Mouse (Mus musculus) heart, embryonic 11.5 days (tissue): ENCODE results near the gene Kif26b. TPM values are rescaled to one million over a fixed set of nuclear protein-coding genes. Genes with fewer than 3 reads are reported as not detected.

Experiments
- ATAC-seq: fragments of 200-750 bp; cut with Nextera tagmentation; replicated peaks from 2 replicates; pipeline ENCODE4 v1.8.0; 2017; ENCODE audit warnings: moderate library complexity; ENCODE audit not compliant: insufficient number of reproducible peaks, low FRiP score, low TSS enrichment
- H3K27ac ChIP-seq: fragments of 300-500 bp; sonication (generic); 2 replicates; pipeline ENCODE4 v1.5.1; 2014; ENCODE audit warnings: mild to moderate bottlenecking, low read depth, low read length
- H3K27me3 ChIP-seq: fragments of 300-500 bp; sonication (generic); 2 replicates; pipeline ENCODE4 v1.6.1; 2014; ENCODE audit warnings: mild to moderate bottlenecking, low read length, mixed read lengths; ENCODE audit not compliant: control insufficient read depth, insufficient read depth
- H3K36me3 ChIP-seq: fragments of 300-500 bp; sonication (generic); 2 replicates; pipeline ENCODE4 v1.6.1; 2014; ENCODE audit warnings: mild to moderate bottlenecking, low read length, moderate library complexity, mixed read lengths; ENCODE audit not compliant: control insufficient read depth, insufficient read depth
- H3K4me1 ChIP-seq: fragments of 300-500 bp; sonication (generic); 2 replicates; pipeline ENCODE4 v1.6.1; 2014; ENCODE audit warnings: low read length; ENCODE audit not compliant: control insufficient read depth, insufficient read depth
- H3K4me2 ChIP-seq: fragments of 300-500 bp; sonication (generic); 2 replicates; pipeline ENCODE4 v1.6.1; 2014; ENCODE audit warnings: mild to moderate bottlenecking, moderate library complexity
- H3K4me3 ChIP-seq: fragments of 300-500 bp; sonication (generic); 2 replicates; pipeline ENCODE4 v1.5.1; 2014; ENCODE audit warnings: low read depth, low read length
- H3K9ac ChIP-seq: fragments of 300-500 bp; sonication (generic); 2 replicates; pipeline ENCODE4 v1.6.1; 2014; ENCODE audit warnings: mild to moderate bottlenecking, low read depth, low read length, moderate library complexity
- H3K9me3 ChIP-seq: fragments of 300-500 bp; sonication (generic); replicated peaks from 2 replicates; pipeline ENCODE4 v1.6.1; 2016; ENCODE audit warnings: low read length; ENCODE audit not compliant: control insufficient read depth
- WGBS: fragments of 180-500 bp; shearing (Covaris S2); extraction: QIAGEN DNeasy Blood & Tissue Kit; methylation state at CpG from one replicate; pipeline ENCODE4 v1.1.7; 2014; ENCODE audit not compliant: insufficient replicate concordance; 5-methylcytosine and 5-hydroxymethylcytosine counted together
- polyA plus RNA-seq: library from polyadenylated mRNA; unstranded; fragments of >200 nt; fragmentation: Nextera tagmentation; extraction: Ambion mirVana; gene quantifications from 2 replicates; pipeline ENCODE4 v1.2.1, GENCODE M21; 2014

Kif26b gene
- polyA plus RNA-seq, 1 experiment from 2014 or later = 18.9 TPM

GRCm38 (mm10) chr1:178749786-178750185, 220.9 kb downstream of the Kif26b start:
- no peak for ATAC-seq
- no peaks in the 10 kb centered on the region for H3K4me1 ChIP-seq
- WGBS = 83% methylated on average over 9 of the region's 9 CpGs
- no peak overlapping the region for H3K4me2 ChIP-seq
- no peak overlapping the region for H3K27ac ChIP-seq
- H3K36me3 ChIP-seq = no peaks in the 10 kb centered on the region
- no peaks in the 10 kb centered on the region for H3K9me3 ChIP-seq
- H3K4me3 ChIP-seq = no peak overlapping the region
- no peaks in the 10 kb centered on the region for H3K27me3 ChIP-seq
- H3K9ac ChIP-seq = no peak overlapping the region

GRCm38 (mm10) chr1:178758441-178758840, 229.5 kb downstream of the Kif26b start:
- Histone ChIP-seq H3K9ac (no peak overlapping the region), H3K27me3 (no peaks in the 10 kb centered on the region), H3K4me3 (no peak overlapping the region), H3K27ac (no peak overlapping the region), H3K36me3 (0 out of 2 replicates have a peak, but pooled peaks cover 2% of the 10 kb centered on the region), H3K4me2 (no peak overlapping the region), H3K9me3 (no peaks in the 10 kb centered on the region), H3K4me1 (no peaks in the 10 kb centered on the region; the same call in 1 of the 2 replicates)
- no peak for ATAC-seq
- WGBS = 56% methylated on average over 3 of the region's 3 CpGs

DNA sequence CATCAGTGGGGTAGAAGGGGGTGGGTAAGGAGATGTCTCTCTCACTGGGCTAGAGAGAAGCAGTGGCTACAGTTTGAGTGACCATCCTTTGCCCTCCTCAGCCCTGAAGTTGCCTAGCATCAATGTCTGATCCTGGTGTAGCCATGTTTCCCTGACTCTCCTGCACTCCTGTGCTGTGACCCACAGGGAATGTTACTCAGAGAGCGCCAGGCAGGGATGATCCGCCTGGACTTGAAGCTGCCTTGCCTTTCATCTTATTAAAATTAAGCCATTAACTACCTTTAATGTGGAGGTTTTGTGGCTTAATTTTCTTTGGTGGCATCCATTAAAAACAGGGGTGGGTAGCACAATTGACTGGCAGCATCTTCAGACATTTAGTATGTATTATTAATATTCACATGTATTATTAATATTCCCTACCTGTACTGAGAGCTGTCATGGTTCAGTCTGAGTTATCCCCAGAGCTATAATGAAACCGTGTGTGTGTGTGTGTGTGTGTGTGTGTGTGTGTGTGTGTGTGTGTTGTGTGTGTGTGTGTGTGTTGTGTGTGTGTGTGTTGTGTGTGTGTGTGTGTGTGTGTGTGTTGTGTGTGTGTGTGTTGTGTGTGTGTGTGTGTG, 233.3 kb downstream of the Kif26b start:
- no peak overlapping the region for H3K27ac ChIP-seq
- no peak overlapping the region for H3K4me2 ChIP-seq
- H3K4me3 ChIP-seq = no peak overlapping the region
- H3K9me3 ChIP-seq = no peaks in the 10 kb centered on the region
- no peak overlapping the region for H3K9ac ChIP-seq
- H3K4me1 ChIP-seq = no peaks in the 10 kb centered on the region; the same call in 1 of the 2 replicates
- H3K36me3 ChIP-seq = no peaks in the 10 kb centered on the region
- H3K27me3 ChIP-seq = no peaks in the 10 kb centered on the region
- 85% methylated on average over 3 of the region's 3 CpGs for WGBS
- no peak for ATAC-seq

GRCm38 (mm10) chr1:178764914-178765313, 236.0 kb downstream of the Kif26b start:
- Histone ChIP-seq H3K9me3 (no peaks in the 10 kb centered on the region), H3K9ac (no peak overlapping the region), H3K36me3 (no peaks in the 10 kb centered on the region), H3K4me2 (no peak overlapping the region), H3K27me3 (no peaks in the 10 kb centered on the region), H3K4me1 (peaks cover 16% of the 10 kb centered on the region), H3K4me3 (no peak overlapping the region), H3K27ac (no peak overlapping the region)
- no peak for ATAC-seq
- WGBS = 74% methylated on average over 4 of the region's 4 CpGs

- Histone ChIP-seq H3K4me3 (no peak overlapping the region), H3K9me3 (no peaks in the 10 kb centered on the region), H3K27ac (no peak overlapping the region), H3K36me3 (no peaks in the 10 kb centered on the region), H3K4me1 (peaks cover 21% of the 10 kb centered on the region), H3K4me2 (no peak overlapping the region), H3K27me3 (no peaks in the 10 kb centered on the region), H3K9ac (no peak overlapping the region)
- ATAC-seq = no peak
- WGBS = 84% methylated on average over 2 of the region's 2 CpGs
These were observed 236.7 kb downstream of the Kif26b start for GRCm38 (mm10) chr1:178765650-178766049.

- WGBS = 53% methylated on average over 4 of the region's 4 CpGs
- H3K4me3 ChIP-seq = no peak overlapping the region
- no peak overlapping the region for H3K9ac ChIP-seq
- H3K9me3 ChIP-seq = no peaks in the 10 kb centered on the region
- no peak overlapping the region for H3K27ac ChIP-seq
- no peaks in the 10 kb centered on the region for H3K27me3 ChIP-seq
- H3K4me1 ChIP-seq = peaks cover 21% of the 10 kb centered on the region
- no peak for ATAC-seq
- no peak overlapping the region for H3K4me2 ChIP-seq
- H3K36me3 ChIP-seq = no peaks in the 10 kb centered on the region
These were observed 240.1 kb downstream of the Kif26b start for GRCm38 (mm10) chr1:178768976-178769375.

DNA sequence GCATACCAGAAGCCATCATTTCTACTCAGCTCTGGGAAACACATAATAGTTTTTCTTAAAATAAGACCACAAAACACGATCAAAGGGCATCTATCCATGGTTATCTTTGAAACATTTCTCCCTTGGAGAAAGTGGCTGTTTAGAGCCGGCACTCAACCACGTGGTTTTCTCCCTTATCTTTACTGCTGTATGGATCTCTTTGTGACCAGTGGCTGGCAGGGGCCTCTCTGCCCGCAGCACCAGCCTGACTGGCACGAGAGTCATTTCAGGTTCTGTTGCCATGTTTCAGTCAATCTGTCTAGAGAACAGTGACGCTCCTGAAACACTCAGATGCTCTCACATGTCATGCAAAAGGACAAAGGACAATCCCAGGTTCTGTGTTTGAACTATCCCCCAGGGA, 241.1 kb downstream of the Kif26b start:
- H3K4me1 ChIP-seq = peaks cover 21% of the 10 kb centered on the region
- H3K4me2 ChIP-seq = no peak overlapping the region
- H3K9me3 ChIP-seq = no peaks in the 10 kb centered on the region
- no peak for ATAC-seq
- no peaks in the 10 kb centered on the region for H3K36me3 ChIP-seq
- 51% methylated on average over 6 of the region's 6 CpGs for WGBS
- no peaks in the 10 kb centered on the region for H3K27me3 ChIP-seq
- H3K27ac ChIP-seq = no peak overlapping the region
- no peak overlapping the region for H3K9ac ChIP-seq
- no peak overlapping the region for H3K4me3 ChIP-seq

GRCm38 (mm10) chr1:178770626-178771362, 241.9 kb downstream of the Kif26b start:
- Histone ChIP-seq H3K27me3 (no peaks in the 10 kb centered on the region), H3K27ac (no peak overlapping the region), H3K4me3 (no peak overlapping the region), H3K9ac (no peak overlapping the region), H3K9me3 (no peaks in the 10 kb centered on the region), H3K36me3 (no peaks in the 10 kb centered on the region), H3K4me2 (no peak overlapping the region), H3K4me1 (peaks cover 21% of the 10 kb centered on the region)
- ATAC-seq = no peak
- 55% methylated on average over 6 of the region's 7 CpGs for WGBS

- 28% methylated on average over 2 of the region's 2 CpGs for whole genome bisulfite sequencing
- no peak overlapping the region for H3K9ac ChIP-seq
- H3K9me3 ChIP-seq = no peaks in the 10 kb centered on the region
- H3K27me3 ChIP-seq = no peaks in the 10 kb centered on the region
- H3K27ac ChIP-seq = no peak overlapping the region
- H3K4me1 ChIP-seq = peaks cover 4% of the 10 kb centered on the region; the same call in 1 of the 2 replicates
- ATAC-seq = no peak
- H3K4me2 ChIP-seq = no peak overlapping the region
- no peaks in the 10 kb centered on the region for H3K36me3 ChIP-seq
- H3K4me3 ChIP-seq = no peak overlapping the region
These were observed 250.8 kb downstream of the Kif26b start for GRCm38 (mm10) chr1:178779742-178780141.
